Mouse (Mus musculus) cortical plate, adult 2 months (tissue): ENCODE measurements at regions not wholly inside any gene's neighbourhood (a gene's known extent, or its start where the extent isn't known, plus 50 kb on each side); places are given as distances from the start of the nearest gene placed in this dataset.

Experiments
- H3K27ac ChIP-seq: fragments of 200-500 bp; 2 replicates; pipeline ENCODE4 v1.5.1; 2012; ENCODE audit warnings: low read length, control low read depth, inconsistent platforms; ENCODE audit not compliant: insufficient read depth
- H3K4me1 ChIP-seq: fragments of 200-500 bp; 2 replicates; pipeline ENCODE4 v1.6.1; 2011; ENCODE audit warnings: low read length; ENCODE audit not compliant: control insufficient read depth, insufficient read depth
- H3K4me3 ChIP-seq: fragments of 200-500 bp; 2 replicates; pipeline ENCODE4 v1.5.1; 2011; ENCODE audit warnings: mild to moderate bottlenecking, low read length, control low read depth; ENCODE audit not compliant: insufficient read depth
- CTCF ChIP-seq: fragments of 200-500 bp; IDR thresholded peaks from 2 replicates; pipeline ENCODE4 v1.5.1; 2011; ENCODE audit warnings: mild to moderate bottlenecking, control low read depth, low read length; ENCODE audit not compliant: insufficient read depth; ENCODE audit errors: extremely low read depth
- POLR2A ChIP-seq: fragments of 200-500 bp; IDR thresholded peaks from 2 replicates; pipeline ENCODE4 v1.6.1; 2011; ENCODE audit warnings: mild to moderate bottlenecking, low read length, control low read depth; ENCODE audit not compliant: insufficient read depth; ENCODE audit errors: extremely low read depth

- Histone ChIP-seq H3K4me3 (no peak overlapping the region), H3K4me1 (peaks cover 2% of the 10 kb centered on the region), H3K27ac (no peak overlapping the region)
- TF ChIP-seq POLR2A, result no peak
- TF ChIP-seq CTCF, result no peak
Measured at GRCm38 (mm10) chr11:6949051-6949450, 111.6 kb upstream of the Gm11983 start.

- Histone ChIP-seq H3K4me1 (no peaks in the 10 kb centered on the region), H3K27ac (no peak overlapping the region), H3K4me3 (no peak overlapping the region)
- TF ChIP-seq CTCF (no peak), POLR2A (no peak)
Measured at GRCm38 (mm10) chr11:6934157-6934556, 96.7 kb upstream of the Gm11983 start.

- H3K4me1 ChIP-seq, result no peaks in the 10 kb centered on the region
- H3K27ac ChIP-seq, result no peak overlapping the region
- no peak for TF ChIP-seq CTCF
- no peak for TF ChIP-seq POLR2A
- no peak overlapping the region for H3K4me3 ChIP-seq
Measured at GRCm38 (mm10) chr11:6926036-6926435, 88.6 kb upstream of the Gm11983 start.

DNA sequence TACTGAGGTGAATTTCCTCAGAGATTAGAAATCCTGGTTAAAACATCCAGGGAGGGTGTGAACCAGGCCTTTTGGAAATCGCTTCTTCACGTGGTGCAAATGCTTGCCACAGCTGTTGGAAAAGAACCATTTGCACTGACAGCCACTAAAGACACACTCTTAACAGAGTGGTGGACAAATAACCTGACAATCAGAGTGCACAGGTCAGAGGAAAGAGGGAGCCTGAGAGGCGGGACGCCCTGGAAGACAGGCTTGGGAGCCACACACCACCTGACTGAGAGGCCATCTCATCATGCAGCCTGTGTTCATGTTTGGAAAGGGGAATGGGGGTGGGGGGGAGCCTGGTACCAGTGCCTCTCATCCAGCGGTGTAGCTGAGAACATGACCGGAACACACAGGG is 87.0 kb upstream of the Gm11983 start:
- H3K4me3 ChIP-seq, result no peak overlapping the region
- H3K27ac ChIP-seq, result no peak overlapping the region
- no peaks in the 10 kb centered on the region for H3K4me1 ChIP-seq
- TF ChIP-seq POLR2A, result no peak
- no peak for TF ChIP-seq CTCF

DNA sequence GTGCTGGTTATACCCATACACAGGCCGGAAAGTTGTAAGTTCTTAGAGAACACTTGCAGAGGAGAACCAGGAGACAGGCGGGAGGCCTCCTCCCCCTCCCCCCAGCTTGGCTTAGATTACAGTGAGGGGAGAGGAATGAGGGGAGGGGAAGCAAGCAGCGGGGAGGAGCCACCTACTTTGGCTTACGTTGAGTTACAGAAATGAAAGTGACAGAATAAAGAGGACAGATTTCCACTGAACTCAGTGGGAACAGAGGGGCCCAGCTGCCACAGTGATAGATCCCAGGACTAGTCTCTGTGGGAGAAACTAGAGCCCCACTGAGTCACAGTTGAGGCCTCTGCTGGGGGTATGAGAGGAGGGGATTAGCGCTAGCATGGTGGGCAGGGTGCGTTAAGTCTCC is 86.5 kb upstream of the Gm11983 start:
- H3K4me3 ChIP-seq, result no peak overlapping the region
- no peaks in the 10 kb centered on the region for H3K4me1 ChIP-seq
- H3K27ac ChIP-seq, result no peak overlapping the region
- TF ChIP-seq POLR2A (no peak), CTCF (no peak)

GRCm38 (mm10) chr11:6918546-6918945 is 81.1 kb upstream of the Gm11983 start:
- Histone ChIP-seq H3K4me3 (no peak overlapping the region), H3K27ac (no peak overlapping the region), H3K4me1 (no peaks in the 10 kb centered on the region)
- TF ChIP-seq CTCF (no peak), POLR2A (no peak)

DNA sequence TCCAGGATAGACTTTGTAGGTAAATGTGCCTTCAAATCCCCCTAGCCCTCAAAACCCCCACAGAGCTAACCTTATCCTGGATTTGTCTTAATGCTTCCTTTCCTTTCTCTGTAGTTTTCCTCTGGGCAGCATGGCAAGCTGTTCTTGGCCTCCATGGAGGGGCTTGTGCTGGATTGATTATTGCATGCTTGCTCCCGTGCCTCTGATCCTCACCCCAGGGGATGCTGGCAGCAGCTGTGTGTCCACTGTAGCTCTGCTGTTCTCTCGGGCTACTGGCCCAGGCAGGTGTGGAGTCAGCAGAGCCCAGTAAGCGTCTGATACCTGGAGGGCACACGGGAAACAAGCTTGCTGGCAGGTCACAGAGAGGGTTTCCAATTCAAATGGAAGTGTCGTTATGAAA is 68.2 kb upstream of the Gm11983 start:
- Histone ChIP-seq H3K4me1 (no peaks in the 10 kb centered on the region; the same call in 1 of the 2 replicates), H3K4me3 (no peak overlapping the region), H3K27ac (no peak overlapping the region)
- TF ChIP-seq CTCF (no peak), POLR2A (no peak)

GRCm38 (mm10) chr11:6902991-6903390 is 65.5 kb upstream of the Gm11983 start:
- Histone ChIP-seq H3K4me3 (no peak overlapping the region), H3K4me1 (peaks cover 4% of the 10 kb centered on the region; the same call in 1 of the 2 replicates), H3K27ac (no peak overlapping the region)
- TF ChIP-seq POLR2A (no peak), CTCF (no peak)

DNA sequence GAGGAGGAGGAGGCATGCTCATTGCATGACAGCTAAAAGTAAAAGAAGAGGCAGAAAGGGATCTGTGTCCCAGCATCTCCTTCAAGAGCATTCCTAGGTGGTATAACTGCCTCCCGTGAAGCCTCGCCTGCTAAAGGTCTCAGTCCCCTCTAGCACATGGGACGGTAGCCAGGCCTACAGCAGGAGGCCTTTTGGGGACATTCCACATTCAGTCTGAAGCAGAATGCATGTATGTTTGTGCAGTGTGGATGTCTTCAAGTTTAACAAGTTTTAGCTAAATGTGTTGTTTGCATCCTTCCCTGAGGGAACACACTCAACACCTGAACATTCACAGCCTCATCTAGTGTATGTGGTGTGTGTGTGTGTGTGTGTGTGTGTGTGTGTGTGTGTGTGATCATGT is 64.8 kb upstream of the Gm11983 start:
- TF ChIP-seq POLR2A (no peak), CTCF (no peak)
- Histone ChIP-seq H3K4me3 (no peak overlapping the region), H3K4me1 (peaks cover 4% of the 10 kb centered on the region; the same call in 1 of the 2 replicates), H3K27ac (no peak overlapping the region)

- Histone ChIP-seq H3K4me1 (peaks cover 4% of the 10 kb centered on the region; the same call in 1 of the 2 replicates), H3K4me3 (no peak overlapping the region), H3K27ac (no peak overlapping the region)
- no peak for TF ChIP-seq CTCF
- no peak for TF ChIP-seq POLR2A
Measured at GRCm38 (mm10) chr11:6900769-6901481, 63.5 kb upstream of the Gm11983 start.

DNA sequence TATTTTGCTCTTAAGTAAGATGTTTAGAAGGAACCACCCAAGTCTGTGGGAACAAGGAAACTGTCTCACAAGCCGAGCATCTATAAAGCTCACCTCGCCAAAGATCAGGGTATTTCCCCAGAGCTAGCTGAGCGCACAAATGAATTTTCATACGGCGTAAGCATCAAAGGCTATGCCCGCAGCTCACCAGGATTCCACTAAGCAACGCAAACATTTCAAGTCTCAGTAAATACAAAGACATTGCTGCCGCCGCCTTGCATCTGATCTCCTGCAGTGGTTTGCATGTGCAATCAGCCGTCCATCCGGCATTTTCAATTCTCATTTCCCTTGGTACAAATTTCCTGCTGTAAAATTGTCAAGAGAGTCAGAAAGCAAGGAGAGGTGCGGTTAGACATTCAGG is 62.9 kb upstream of the Gm11983 start:
- Histone ChIP-seq H3K4me3 (no peak overlapping the region), H3K4me1 (peaks cover 4% of the 10 kb centered on the region; the same call in 1 of the 2 replicates), H3K27ac (no peak overlapping the region)
- no peak for TF ChIP-seq POLR2A
- TF ChIP-seq CTCF, result no peak
